Mouse (Mus musculus): Measurements from ENCODE around the gene Scp2. TPM values are rescaled to one million over a fixed set of nuclear protein-coding genes. Genes with fewer than 3 reads are reported as not detected.
"Not testable (repeated sequence)": the region's sequence is repeated elsewhere in the genome, so short reads cannot be mapped to it uniquely, and the experiment has no call there.

Scp2 gene
- polyA plus RNA-seq, 2 experiments, result 112 to 199 TPM

GRCm38 (mm10) chr4:108083032-108083735 is 61.6 kb downstream of the Scp2 start:
- H3K36me3 ChIP-seq (ENCODE audit: control insufficient read depth, insufficient read depth, low read length), result peaks cover 7% of the 10 kb centered on the region; the same call in 1 of the 2 replicates
- H3K27me3 ChIP-seq (ENCODE audit: control insufficient read depth, insufficient read depth, low read length), result no peaks in the 10 kb centered on the region
- ATAC-seq (ENCODE audit: low FRiP score, low read depth) (no peak), DNase-seq (ENCODE audit: low spot score) (no peak)
- H3K27ac ChIP-seq (replicated peaks; ENCODE audit: low read depth, low read length), result no peak overlapping the region
- TF ChIP-seq POLR2A (IDR thresholded peaks at IDR 0.05; ENCODE audit: borderline replicate concordance, extremely low read depth, insufficient read depth, insufficient read length), result no peak
- no peak overlapping the region for H3K9ac ChIP-seq (ENCODE audit: low read depth, low read length, severe bottlenecking)
- no peak overlapping the region for H3K4me2 ChIP-seq (replicated peaks; ENCODE audit: low read depth, low read length, severe bottlenecking)
- H3K4me3 ChIP-seq (replicated peaks; ENCODE audit: low read length), result no peak overlapping the region
- 82% methylated on average over 6 of the region's 6 CpGs for WGBS
- H3K9me3 ChIP-seq (ENCODE audit: control insufficient read depth, low read length), result no peaks in the 10 kb centered on the region
- no peaks in the 10 kb centered on the region for H3K4me1 ChIP-seq (ENCODE audit: control insufficient read depth, insufficient read depth, low read length)

GRCm38 (mm10) chr4:108082401-108082806 is 62.4 kb downstream of the Scp2 start:
- ATAC-seq (ENCODE audit: low FRiP score, low read depth), result no peak
- 95% methylated on average over 2 of the region's 2 CpGs for WGBS

GRCm38 (mm10) chr4:108080876-108081275 is 63.9 kb downstream of the Scp2 start:
- Histone ChIP-seq H3K36me3 (ENCODE audit: control insufficient read depth, insufficient read depth, low read length) (peaks cover 7% of the 10 kb centered on the region; the same call in 1 of the 2 replicates), H3K4me1 (ENCODE audit: control insufficient read depth, insufficient read depth, low read length) (no peaks in the 10 kb centered on the region), H3K27me3 (ENCODE audit: control insufficient read depth, insufficient read depth, low read length) (no peaks in the 10 kb centered on the region), H3K9ac (ENCODE audit: low read depth, low read length, severe bottlenecking) (no peak overlapping the region), H3K4me2 (replicated peaks; ENCODE audit: low read depth, low read length, severe bottlenecking) (no peak overlapping the region), H3K9me3 (ENCODE audit: control insufficient read depth, low read length) (no peaks in the 10 kb centered on the region), H3K4me3 (replicated peaks; ENCODE audit: low read length) (no peak overlapping the region), H3K27ac (replicated peaks; ENCODE audit: low read depth, low read length) (no peak overlapping the region)
- WGBS, result 73% methylated on average over 5 of the region's 5 CpGs
- DNase-seq (ENCODE audit: low spot score) (no peak), ATAC-seq (ENCODE audit: low FRiP score, low read depth) (no peak)
- no peak for TF ChIP-seq POLR2A (IDR thresholded peaks at IDR 0.05; ENCODE audit: borderline replicate concordance, extremely low read depth, insufficient read depth, insufficient read length)

More at GRCm38 (mm10) chr4:108082401-108082806, 62.4 kb downstream of the Scp2 start:
- H3K9ac ChIP-seq (ENCODE audit: low read depth, low read length, severe bottlenecking), result no peak overlapping the region
- no peak for DNase-seq (ENCODE audit: low spot score)
- H3K4me1 ChIP-seq (ENCODE audit: control insufficient read depth, insufficient read depth, low read length), result no peaks in the 10 kb centered on the region
- H3K9me3 ChIP-seq (ENCODE audit: control insufficient read depth, low read length), result no peaks in the 10 kb centered on the region
- H3K27ac ChIP-seq (replicated peaks; ENCODE audit: low read depth, low read length), result no peak overlapping the region
- no peak overlapping the region for H3K4me3 ChIP-seq (replicated peaks; ENCODE audit: low read length)
- H3K36me3 ChIP-seq (ENCODE audit: control insufficient read depth, insufficient read depth, low read length), result peaks cover 7% of the 10 kb centered on the region; the same call in 1 of the 2 replicates
- no peak overlapping the region for H3K4me2 ChIP-seq (replicated peaks; ENCODE audit: low read depth, low read length, severe bottlenecking)
- no peaks in the 10 kb centered on the region for H3K27me3 ChIP-seq (ENCODE audit: control insufficient read depth, insufficient read depth, low read length)
- TF ChIP-seq POLR2A (IDR thresholded peaks at IDR 0.05; ENCODE audit: borderline replicate concordance, extremely low read depth, insufficient read depth, insufficient read length), result no peak

- 60% methylated on average over 2 of the region's 2 CpGs for WGBS
- no peak for ATAC-seq (ENCODE audit: low FRiP score, low read depth)
- DNase-seq (ENCODE audit: low spot score), result no peak
- H3K4me3 ChIP-seq (replicated peaks; ENCODE audit: low read length), result no peak overlapping the region
- H3K4me1 ChIP-seq (ENCODE audit: control insufficient read depth, insufficient read depth, low read length), result no peaks in the 10 kb centered on the region
- H3K4me2 ChIP-seq (replicated peaks; ENCODE audit: low read depth, low read length, severe bottlenecking), result no peak overlapping the region
- no peaks in the 10 kb centered on the region for H3K27me3 ChIP-seq (ENCODE audit: control insufficient read depth, insufficient read depth, low read length)
- no peak overlapping the region for H3K27ac ChIP-seq (replicated peaks; ENCODE audit: low read depth, low read length)
- H3K9me3 ChIP-seq (ENCODE audit: control insufficient read depth, low read length), result no peaks in the 10 kb centered on the region
- H3K36me3 ChIP-seq (ENCODE audit: control insufficient read depth, insufficient read depth, low read length), result peaks cover 3% of the 10 kb centered on the region; the same call in 1 of the 2 replicates
- TF ChIP-seq POLR2A (IDR thresholded peaks at IDR 0.05; ENCODE audit: borderline replicate concordance, extremely low read depth, insufficient read depth, insufficient read length), result no peak
- no peak overlapping the region for H3K9ac ChIP-seq (ENCODE audit: low read depth, low read length, severe bottlenecking)
Measured at GRCm38 (mm10) chr4:108079762-108080161, 65.0 kb downstream of the Scp2 start.

- not testable (repeated sequence) for H3K4me1 ChIP-seq (ENCODE audit: control insufficient read depth, insufficient read depth, low read length); H3K9me3 ChIP-seq (ENCODE audit: control insufficient read depth, low read length); DNase-seq (ENCODE audit: low spot score); H3K4me3 ChIP-seq (replicated peaks; ENCODE audit: low read length); H3K27me3 ChIP-seq (ENCODE audit: control insufficient read depth, insufficient read depth, low read length); H3K36me3 ChIP-seq (ENCODE audit: control insufficient read depth, insufficient read depth, low read length); H3K9ac ChIP-seq (ENCODE audit: low read depth, low read length, severe bottlenecking); H3K4me2 ChIP-seq (replicated peaks; ENCODE audit: low read depth, low read length, severe bottlenecking); ATAC-seq (ENCODE audit: low FRiP score, low read depth); H3K27ac ChIP-seq (replicated peaks; ENCODE audit: low read depth, low read length)
- 78% methylated on average over 15 of the region's 15 CpGs for WGBS
Measured at GRCm38 (mm10) chr4:108079191-108079590, 65.6 kb downstream of the Scp2 start.
